ENCODE assay signal across 19 mouse cellular contexts in the genomic region with DNA sequence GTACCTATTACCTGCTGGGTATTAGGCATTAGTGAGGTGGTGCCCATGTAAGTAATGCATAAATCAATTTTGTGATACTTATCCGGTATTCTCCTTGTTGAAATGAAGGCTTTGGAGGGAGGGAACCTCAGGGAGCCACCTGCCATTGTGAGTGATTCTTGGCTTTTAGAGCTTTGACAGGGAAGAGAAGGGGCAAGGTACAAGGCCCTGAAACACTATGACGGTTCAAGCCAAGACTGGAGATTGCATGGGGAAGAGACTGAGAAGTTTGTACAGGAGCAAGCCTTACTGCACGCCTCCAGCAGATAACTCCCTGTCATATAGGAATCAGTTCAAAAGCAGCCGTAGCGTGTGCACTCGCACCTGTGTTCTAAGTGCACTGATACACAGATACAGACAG.
"Had no signal": no experiment of that assay in that cellular context is flagged by ENCODE, and none has a peak within 500 bp of the region (broad histone marks: within the 10 kb centered on the region; RNA-seq: fewer than 3 reads in every experiment).

No protein-coding gene starts in this region.

- H3K9ac ChIP-seq: lung, embryonic 15.5 days; midbrain, embryonic 13.5 days; midbrain, embryonic 15.5 days; neural tube, embryonic 12.5 days had no signal

- H3K36me3 ChIP-seq: lung, embryonic 15.5 days; midbrain, embryonic 13.5 days; midbrain, embryonic 15.5 days; neural tube, embryonic 12.5 days had no signal

- H3K27ac ChIP-seq: lung, embryonic 15.5 days; macrophage; midbrain, embryonic 13.5 days; midbrain, embryonic 15.5 days; neural tube, embryonic 12.5 days had no signal

- H3K4me1 ChIP-seq: lung, embryonic 15.5 days; midbrain, embryonic 13.5 days; midbrain, embryonic 15.5 days; neural tube, embryonic 12.5 days had no signal

- H3K4me3 ChIP-seq: lung, embryonic 15.5 days; megakaryocyte, embryonic 14.5 days; midbrain, embryonic 13.5 days; midbrain, embryonic 15.5 days; neural tube, embryonic 12.5 days had no signal

- H3K27me3 ChIP-seq: lung, embryonic 15.5 days; midbrain, embryonic 13.5 days; midbrain, embryonic 15.5 days; neural tube, embryonic 12.5 days had no signal

- H3K9me3 ChIP-seq: lung, embryonic 15.5 days; megakaryocyte, embryonic 14.5 days; midbrain, embryonic 13.5 days; midbrain, embryonic 15.5 days; neural tube, embryonic 12.5 days had no signal

- ATAC-seq: lung, postnatal 0 days; midbrain, embryonic 13.5 days; midbrain, embryonic 15.5 days had no signal

- DNase-seq: lung, adult 2 months; lung, postnatal 14 days; lung, postnatal 36 days; retina, postnatal 1 day; right cerebral cortex, adult 18-20 months; right cerebral cortex, postnatal 25 days; right cerebral cortex, postnatal 4 days; spleen, adult 18-20 months; thymus, adult 18-20 months; thymus, postnatal 14 days; thymus, postnatal 36 days had no signal

- H3K4me2 ChIP-seq: lung, embryonic 15.5 days; midbrain, embryonic 11.5 days; midbrain, embryonic 13.5 days; midbrain, embryonic 15.5 days; neural tube, embryonic 12.5 days had no signal
